Mouse (Mus musculus): ENCODE measurements around the gene Nup210.

Gene Nup210

DNA sequence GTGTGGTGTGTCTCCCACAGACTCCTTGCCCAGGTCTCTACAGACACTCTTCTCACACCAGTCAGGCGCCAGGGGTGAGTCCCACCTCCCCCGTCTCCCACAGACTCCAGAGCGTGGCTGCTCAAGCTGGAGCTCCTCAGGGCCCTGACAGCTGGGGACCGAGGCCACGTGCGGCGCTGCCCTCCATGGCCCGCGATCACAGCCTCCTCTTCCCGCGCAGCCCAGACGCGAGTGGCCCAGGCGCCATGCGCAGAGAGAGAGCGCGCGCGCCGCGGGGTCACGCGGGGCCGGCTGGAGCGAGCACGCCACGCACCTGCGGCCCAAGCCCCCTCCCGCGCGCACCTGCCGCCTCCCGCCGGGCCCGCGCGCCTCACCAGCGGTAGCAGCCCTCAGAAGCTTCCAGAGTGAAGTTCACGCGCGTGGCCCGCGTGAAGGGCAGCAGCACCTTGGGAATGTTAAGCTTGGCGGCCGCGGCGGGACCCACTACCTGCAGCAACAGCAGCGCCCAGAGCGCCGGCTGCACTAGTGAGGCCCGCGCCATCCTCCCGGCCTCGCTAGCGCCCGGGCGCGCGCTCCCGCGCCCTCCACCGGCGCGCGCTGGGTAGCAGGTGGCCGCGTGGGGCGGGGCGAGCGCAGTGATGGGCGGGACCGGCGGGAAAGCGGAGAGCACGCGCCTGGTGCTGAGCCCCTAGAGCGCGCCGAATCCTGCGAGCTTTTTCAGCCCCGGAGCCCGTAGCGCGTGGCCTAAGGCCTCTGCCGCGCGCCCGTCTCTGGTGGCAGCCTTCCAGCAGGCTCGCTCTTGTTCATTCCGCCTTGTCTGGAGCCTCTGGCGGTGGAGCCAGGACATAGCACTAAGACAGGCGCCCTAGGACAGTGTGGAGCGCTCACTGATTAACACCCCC is at the start of gene Nup210:
Gene Nup210 (minus strand): TSS at position 586 of the 902 bp plus-strand sequence.
- peak; percentile 93 for DNase-seq (ENCODE audit: low spot score)

DNA sequence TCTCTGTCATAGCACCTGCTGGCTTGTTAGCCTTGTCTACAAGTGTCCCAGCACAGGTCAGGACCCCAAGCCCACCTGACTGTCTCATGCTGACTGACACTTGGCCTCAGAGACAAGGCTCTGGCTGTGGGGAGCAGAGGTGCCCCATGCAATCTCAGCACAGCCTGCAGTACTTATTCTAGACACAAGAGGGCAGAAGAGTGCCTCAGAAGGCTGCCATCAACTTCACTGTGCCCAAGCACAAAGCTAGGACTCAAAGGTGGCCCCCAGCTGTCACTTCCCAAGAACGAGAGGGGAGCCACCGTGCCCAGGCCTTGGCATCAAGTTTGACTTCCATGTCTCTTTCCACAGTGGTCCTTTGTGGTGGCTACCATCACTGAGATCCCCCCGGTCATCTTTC is 48.6 kb upstream of the Nup210 start:
- peak; percentile 81 for DNase-seq (ENCODE audit: low spot score)

DNA sequence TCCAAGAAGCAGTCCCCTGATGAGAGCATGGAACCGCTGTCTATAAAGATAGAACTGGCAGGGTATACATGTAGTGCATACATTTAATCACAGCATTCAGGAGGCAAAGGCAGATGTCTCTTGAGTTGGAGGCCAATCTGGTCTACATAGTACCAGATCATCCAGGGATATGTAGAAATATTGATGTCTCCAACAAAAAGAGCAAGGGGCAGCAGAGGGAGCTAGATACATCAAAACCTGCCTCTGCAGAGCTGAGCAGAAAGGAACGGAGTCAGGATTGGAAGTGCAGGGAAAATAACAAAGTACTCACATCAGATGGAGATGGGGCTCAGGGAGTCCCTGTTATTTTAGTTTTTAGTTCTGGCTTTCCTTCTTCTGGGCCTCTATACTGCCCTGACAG is 48.0 kb upstream of the Nup210 start:
- no peak for DNase-seq (ENCODE audit: low spot score)

DNA sequence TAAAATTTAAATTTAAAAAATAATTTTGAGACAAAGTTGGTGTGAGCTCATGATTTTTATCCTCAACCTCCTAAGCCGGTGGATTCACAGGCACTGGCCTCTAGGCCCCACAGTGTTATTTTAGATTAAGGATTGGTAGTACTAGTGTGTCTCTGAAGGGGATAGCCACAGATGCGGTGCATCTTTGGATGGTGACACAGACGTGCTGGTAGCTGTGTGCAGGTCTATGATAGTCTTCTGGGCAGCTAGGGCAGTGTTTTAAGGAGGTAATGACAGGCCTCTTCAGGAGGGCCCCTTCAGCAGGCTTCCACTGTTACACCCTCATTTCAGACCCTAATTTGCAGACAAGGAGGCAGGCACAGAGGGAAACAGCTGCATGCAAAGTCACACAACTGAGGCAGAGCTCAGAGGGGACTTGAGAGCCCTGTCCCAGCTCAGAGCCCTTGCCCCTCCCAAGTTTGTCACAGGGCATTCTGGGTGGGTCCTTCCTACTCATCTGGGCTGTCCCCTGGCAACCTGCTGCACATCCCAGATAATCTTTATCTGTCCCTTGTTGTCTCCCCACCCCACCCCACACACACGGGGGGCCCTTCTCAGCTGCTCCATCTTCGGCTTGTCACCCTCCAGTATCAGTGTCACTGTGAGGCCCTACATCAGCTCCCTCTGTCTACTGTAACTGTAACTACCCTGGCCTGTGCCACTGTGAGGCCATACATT is 46.7 kb upstream of the Nup210 start:
- DNase-seq (ENCODE audit: low spot score) = no peak

DNA sequence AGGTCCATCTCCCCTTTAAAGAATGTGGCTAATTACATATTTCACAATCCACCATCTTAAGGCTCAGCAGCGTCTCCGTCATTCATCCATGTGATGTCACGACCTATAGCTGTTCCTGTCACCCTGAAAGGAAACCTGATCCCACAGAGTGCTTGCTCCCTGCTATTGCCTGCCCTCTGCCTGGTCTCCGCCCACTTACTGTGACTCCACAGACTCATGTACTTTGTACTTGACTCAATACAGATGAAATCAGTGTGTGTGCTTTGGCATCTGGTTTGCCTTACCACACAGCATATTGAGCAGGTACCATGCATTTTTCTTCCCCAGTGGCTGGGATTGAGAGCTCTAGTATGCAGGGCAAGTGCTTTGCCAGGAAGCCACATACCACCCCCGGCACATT is 45.7 kb upstream of the Nup210 start:
- no peak for DNase-seq (ENCODE audit: low spot score)

DNA sequence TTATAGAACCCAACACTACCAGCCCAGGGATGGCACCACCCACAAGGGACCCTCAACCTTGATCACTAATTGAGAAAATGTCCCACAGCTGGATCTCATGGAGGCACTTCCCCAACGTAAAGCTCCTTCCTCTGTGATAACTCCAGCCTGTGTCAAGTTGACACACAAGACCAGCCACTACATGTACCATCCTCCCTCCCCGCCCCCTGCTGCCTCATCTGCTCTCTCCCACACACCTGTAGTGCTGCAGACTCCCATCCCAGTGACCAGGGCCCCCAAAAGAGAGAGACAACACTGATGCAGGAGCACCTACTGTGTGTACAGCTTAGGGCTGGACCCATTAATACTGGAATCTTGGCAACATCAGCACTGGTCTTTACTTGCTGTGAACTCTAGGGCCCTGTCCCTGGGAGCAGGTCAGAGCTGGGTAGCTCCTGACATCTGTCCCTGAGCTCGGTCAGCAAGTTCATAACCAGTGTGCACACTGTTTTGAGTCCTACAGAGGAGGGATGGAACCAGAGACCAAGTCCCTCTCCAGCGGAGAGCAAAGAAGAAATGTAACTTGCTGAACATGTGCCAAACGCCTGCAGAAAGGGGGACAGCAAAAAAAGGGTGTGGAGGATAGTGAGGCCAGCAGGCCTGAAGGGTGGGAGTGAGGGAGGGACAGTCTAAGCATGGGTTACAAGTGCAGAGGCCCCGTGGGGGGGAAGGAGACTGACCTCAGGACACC is 45.0 kb upstream of the Nup210 start:
- no peak for DNase-seq (ENCODE audit: low spot score)

DNA sequence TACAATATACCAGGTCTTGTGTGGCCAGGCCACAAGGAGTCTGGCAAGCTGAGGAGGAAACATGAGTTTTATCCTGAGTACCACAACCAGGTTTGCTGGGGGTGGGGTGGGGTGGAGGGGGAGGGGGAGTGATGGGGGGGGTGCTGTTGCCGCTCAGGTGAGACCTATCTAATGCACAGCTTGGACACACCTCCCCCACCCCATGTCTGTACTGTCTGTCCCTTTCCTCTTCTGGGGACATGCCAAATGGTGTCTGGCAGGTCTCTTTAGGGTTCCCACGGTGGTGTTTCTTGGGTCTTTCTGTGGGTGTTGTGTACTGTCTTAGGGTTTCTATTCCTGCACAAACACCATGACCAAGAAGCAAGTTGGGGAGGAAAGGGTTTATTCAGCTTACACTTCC is 44.3 kb upstream of the Nup210 start:
- DNase-seq (ENCODE audit: low spot score) = no peak

DNA sequence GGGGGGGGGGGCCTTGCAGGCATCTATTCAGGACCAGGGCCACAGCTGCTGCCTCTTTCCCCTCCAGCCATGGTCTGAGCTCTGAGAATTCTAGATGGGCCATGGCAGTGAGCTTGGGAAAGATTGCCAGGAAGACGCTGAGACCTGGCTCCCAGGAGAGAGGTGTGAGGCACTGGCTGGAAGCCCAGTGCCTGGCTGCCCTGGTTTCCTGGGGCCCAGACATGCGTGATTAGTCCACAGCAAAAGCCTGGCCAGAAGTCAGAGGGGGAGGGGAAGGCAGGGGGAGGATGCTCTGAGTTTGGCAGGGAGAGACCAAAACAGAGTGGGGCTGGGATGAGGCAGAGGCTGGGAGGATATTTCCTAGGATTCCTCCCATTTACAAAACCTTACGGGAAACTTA is 43.8 kb upstream of the Nup210 start:
- DNase-seq (ENCODE audit: low spot score) = no peak

DNA sequence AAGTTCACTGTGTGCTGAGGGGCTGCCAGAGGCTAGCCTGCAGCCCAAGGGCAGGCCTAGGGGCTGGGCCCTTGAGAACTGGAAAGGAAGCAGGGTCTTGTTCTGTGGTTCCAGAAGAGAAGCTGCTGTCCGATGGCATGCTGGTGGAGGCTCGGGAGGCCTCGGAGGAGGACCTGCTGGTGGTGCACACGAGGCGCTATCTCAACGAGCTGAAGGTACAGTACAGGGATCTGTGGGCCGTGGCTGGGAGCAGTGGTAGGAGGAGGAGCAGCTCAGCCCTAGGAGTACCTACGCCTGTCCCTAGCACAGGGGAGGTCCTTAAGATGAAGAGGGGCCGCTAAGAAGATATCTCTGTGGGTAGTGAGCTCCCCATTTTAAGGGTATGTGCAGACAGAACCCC is 42.4 kb upstream of the Nup210 start:
- no peak for DNase-seq (ENCODE audit: low spot score)

DNA sequence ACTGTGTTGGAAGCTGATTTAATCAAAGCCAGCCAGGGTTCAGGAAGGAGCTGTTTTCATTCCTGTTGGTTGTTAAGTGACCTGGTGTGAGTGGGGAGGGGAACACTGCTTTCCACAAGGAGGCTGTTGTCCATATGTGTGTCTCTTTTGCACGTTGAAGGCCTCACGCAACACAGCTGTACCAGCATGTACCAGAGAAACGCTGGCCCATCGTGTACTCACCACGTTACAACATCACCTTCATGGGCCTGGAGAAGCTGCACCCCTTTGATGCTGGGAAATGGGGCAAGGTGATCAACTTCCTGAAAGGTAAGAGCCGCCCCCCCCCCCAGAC is 40.6 kb upstream of the Nup210 start:
- DNase-seq (ENCODE audit: low spot score) = no peak

DNA sequence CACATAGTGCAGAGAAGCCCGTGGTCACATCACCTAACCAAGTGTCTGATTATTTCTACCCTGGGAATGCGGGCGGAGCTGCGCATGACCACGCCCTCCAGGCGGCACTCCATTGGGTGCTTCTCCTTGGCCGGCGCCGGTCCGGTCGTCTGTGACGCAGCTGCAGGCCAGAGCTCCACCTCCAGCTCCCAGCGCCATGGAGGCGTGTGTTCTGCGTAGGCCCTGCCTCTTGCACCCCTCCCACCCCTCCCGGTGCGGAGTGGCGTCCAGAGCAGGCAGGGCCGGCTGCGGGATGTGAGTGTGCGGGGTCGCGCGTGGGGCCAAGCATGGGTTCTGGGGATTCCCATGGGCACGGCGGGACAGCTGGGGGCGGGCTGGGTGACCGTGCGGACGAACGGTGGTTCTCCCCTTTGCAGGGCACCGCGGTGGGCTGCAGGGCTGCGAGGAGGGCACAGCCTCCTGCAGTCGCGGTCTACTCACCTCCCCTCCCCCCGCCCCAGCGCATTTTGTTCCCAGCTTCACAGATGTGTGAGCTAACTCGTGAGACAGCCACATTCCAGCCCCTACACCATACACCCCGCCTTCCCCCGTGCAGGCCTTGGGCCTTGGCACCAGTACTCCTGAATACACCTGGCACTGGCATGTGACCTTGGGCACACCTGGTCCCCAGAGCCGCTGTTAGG is 40.1 kb upstream of the Nup210 start, which contains the start of gene Hdac11:
Gene Hdac11 (plus strand): TSS at position 112 of the 683 bp plus-strand sequence.
- DNase-seq (ENCODE audit: low spot score) = peak; percentile 96

DNA sequence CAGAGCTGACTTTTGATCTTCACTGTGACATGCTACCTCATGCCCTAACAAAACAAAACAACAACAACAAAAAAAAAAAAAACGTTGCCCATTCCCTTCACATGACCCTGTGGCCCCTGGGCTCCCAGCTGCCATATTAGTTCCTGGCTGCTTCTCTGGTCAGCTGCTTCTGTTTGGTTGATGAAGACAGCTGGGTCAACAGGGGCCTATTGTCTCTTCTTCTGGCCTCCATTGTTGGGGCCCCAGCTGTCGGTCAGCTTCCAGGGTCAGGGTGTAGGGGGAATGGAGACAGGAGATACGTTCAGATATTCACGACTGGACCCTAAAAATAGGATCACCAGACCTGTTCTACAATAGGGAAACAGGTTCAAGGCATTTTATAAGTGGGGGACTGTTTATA is 39.4 kb upstream of the Nup210 start:
- no peak for DNase-seq (ENCODE audit: low spot score)

DNA sequence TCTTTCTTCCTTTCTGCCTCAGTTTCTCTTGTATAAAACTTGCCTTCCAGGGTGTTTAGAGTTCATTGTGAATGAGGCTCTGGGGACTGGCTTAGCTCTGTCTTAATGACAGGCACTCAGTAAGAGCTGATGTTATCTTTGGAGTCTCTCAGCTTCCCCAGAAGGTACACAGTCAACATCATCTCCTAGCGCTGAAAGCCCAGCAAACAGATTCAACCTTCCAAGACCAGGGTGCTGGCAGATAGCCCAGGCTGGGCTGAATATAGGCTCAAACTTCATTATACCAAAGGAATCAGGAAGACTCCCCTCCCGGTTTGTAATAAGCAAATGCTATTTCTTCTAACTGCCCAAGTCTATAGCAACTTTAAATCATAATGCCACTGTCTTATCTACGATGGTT is 38.7 kb upstream of the Nup210 start:
- DNase-seq (ENCODE audit: low spot score) = no peak

DNA sequence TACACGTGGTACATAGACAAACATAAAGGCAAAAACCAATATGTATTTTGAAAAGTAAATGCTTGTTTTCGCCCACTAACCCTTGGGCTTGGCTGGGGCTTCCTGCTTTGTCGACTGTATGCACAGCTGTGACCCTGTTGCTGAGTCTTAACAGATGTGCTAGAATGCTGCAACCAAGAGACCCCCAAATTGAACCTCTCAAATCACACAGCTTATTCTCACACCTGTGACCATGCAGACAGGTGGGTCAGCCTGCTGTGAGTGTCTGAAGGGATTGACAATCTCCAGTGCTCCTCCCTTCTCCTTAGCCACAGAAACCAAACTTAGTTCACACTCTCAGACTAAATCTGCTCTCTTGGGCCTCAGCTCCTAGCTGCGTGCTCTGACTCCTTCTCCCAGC is 38.1 kb upstream of the Nup210 start:
- no peak for DNase-seq (ENCODE audit: low spot score)

DNA sequence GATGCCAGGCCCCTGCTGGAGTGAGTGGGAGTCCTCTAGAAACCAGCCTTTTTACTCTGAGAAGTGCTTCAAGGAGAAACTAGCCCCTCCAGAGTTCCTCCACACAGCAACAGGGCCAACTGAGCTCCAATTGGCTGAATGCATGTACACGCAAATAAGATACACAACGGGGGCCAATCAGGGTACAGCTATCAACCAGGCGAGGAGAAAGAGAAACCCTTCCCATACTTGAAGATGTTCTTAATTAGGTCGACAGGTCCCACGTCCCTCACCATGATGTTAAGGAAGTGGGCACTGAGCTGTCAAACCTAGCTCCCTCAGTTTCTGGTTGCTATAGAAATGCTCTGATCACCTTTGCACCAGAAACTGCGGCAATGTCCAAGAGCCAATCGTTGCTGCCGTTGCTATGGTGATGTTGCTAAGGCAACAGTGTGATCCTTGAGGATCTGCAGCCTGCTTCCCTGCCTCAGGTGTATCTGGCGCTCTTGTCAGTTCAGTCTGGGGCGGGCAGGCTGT is 37.0 kb upstream of the Nup210 start:
- peak; percentile 86 for DNase-seq (ENCODE audit: low spot score)

DNA sequence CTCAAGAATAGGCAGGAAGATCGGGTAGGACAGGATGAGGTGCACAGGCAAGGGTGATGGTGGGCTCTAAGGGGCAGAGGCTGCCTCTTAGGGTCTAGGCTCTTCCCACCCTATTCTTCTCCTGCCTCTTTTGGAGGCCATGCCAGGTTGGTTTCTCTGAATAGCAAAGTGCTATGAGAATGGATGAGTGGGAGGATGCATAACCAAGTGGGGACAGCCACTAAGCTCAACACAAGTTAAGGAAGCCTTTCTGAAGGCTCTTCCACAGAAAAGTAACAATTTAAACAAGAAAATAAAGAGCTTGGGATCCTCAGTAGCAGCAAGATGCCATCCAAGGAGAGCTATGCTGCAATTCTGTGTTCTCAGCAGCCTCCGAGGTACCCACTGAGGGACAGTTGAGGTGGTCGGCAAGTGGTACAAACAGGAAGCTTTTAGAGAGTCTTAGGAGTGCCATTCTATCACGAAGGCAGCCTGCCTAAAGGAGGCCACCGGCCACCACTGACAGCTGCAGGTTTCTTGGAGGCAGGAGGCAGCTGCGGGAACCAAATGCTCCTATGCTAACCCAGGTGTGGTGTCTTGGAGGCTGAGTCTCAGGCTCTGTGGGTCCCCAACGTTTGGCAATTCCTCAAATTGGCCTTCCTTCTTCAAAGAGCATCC is 36.4 kb upstream of the Nup210 start:
- no peak for DNase-seq (ENCODE audit: low spot score)

DNA sequence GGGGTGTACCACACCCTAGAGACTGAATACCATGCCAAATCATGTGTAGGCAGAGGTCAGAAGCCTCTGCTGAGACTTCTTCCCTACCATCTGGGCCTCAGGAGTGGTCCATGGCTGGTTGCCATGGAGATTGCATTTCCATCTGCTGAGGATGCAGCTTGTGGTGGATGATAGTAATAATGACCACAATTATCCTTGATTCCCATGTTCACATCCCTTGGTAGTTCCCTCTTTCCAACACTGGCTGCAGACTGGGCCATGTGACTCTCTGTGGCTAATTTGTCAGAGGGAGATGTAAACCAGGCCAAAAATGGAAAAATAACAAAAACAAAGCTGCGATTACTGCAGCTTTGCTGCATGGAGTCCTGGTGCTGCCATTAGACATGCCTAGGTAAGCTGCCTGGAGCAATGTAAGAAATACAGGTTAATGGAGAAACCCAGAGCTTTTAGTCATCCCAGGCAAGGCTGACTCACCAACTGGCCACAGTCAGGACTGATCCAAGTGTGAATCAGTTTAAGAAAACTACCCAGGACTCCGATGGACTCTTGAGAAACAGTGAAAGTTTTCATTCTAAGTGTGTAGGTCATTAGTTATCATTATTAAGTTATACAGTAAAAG is 30.6 kb upstream of the Nup210 start:
- DNase-seq (ENCODE audit: low spot score) = no peak

DNA sequence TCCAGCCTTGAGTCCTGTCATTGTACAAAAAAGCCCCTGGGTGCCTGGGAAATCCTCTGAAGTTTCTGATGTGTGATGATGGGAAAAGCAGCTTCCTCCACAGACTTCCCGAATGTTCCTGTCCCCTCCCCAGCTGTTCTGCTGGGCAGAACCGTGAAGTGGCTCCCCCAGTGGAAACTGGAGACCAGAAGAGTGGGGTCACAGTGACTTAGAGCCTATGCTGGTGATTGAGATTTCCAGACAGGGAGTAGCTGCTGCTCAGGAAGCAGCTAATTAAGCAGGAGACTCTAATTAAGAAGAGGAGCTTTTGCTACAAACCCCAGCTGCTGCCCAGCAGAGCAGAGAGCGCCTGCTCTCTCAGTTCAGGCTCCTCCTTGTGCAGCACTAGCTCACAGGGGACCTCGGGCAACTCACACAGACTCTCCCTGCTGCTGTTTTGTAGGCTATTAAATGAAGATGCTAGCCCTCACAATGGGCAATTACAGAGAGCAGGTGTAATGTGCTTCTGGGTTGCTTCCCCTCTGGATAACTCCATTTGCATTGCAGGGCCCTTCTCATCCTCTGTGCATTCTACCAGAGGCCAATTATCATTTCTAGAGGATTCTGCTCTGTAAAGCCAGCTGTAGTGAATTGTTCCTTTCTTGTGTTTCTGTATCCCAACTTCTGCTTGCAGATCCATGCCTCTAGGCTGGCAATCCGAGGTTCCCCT is 30.0 kb upstream of the Nup210 start:
- DNase-seq (ENCODE audit: low spot score) = no peak

DNA sequence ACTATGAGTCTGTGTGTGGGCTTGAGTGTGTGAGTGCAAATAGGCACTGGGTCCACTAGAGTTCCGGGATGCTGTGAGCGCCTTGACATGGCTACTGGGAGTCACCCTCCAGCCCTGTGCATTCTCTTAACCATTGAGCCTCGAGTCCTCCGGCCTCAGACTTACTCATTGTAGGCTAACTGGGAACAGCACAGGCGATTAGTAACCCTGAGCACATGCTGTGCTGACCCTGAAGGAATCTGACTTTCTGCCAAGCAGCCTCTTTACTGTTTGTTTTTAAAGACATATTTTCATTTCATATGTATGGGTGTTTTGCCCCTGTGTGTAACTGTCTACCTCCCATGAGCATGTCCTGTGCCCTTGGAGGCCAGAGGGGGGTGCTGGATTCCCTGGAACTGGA is 28.9 kb upstream of the Nup210 start:
- DNase-seq (ENCODE audit: low spot score) = no peak

DNA sequence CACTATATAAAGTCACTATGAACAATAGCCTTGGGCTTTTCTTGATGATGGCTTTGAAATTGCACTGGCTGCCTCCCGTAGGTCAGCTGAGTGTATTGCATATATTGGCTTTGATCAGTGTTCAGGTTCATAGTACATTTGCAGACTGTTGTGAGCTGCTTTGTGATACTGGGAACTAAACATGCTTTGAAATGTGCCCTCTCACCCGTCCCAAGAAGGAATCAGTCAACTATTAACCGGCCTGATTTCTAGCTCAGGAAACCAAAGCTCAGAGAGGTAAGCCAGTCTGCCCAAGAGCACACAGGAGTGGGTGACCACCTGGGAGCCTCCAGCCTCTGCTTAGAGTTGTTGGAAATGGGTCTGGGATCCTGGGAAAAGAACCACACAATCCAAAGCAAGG is 28.4 kb upstream of the Nup210 start:
- no peak for DNase-seq (ENCODE audit: low spot score)

Measured in embryo, embryonic 10 days (tissue).